Mouse (Mus musculus) cerebellum, adult 9-10 months (tissue): Measurements from ENCODE around the gene Atcay.

Source experiments
- DNase-seq: peaks from one replicate; pipeline ENCODE4 v3.0.0; 2022

Gene Atcay

DNA sequence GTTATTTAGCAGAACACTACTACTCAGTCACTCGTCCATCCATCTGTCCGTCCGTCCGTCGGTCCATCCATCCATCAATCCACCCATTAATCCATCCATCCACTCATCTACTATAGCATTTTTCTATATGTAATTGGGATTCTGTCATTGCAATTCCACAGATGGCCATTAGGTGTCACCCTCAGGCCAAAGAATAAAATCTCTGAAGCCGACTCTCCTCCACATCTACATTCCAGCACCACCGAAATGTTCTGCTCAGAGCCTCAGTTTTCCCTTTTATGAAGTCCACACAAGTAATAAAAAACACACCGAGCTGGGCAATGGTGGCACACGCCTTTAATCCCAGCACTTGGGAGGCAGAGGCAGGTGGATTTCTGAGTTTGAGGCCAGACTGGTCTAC is 32.4 kb downstream of the Atcay start:
- DNase-seq: peak; percentile 85

DNA sequence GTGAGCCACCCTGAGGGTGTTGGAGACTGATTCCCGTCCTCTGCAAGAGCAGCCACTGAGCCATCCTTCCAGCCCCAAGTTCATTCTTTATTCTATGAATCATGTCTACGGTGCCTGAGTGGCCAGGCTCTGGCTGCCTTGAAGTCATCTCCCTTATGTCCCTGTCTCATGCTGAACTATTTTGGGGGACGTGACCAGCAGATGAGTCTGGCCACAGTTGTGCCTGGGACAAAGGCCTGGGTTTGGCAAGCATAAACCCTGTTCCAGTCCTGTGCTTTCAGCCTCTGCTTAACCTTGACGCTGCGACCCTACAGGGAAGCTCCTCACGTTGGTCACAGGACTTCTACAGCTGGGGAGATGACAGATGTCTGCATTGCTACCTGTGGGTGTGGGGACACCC is 33.3 kb downstream of the Atcay start:
- no peak for DNase-seq

DNA sequence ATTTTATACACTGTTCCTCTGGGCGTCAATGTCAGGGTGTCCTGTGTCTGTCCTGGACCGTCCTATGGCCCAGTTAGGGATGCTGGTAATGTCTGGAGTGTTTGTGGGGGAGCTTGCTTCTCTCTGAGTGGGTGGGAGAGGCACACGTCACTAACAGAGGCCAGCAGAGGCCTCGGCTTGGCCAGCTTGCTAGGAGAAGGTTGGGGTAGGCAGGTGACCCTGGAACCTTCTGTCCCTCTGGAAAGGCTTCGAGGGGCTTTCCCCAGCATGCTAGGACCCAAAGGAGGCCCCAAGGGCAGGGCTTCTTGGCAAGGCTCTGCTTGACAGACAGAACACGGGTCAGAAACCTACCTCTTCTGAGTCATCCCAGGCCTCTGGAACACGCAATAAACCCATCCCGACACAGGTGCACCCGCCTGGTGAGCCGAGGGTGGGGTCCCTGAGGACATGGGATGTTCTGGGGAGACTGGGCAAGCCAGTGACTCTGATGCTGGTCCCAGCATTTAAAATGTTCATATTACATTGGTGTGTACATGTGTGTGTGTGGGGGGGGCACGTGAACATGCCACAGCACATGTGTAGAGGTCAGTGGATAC is 34.1 kb downstream of the Atcay start:
- DNase-seq: no peak

DNA sequence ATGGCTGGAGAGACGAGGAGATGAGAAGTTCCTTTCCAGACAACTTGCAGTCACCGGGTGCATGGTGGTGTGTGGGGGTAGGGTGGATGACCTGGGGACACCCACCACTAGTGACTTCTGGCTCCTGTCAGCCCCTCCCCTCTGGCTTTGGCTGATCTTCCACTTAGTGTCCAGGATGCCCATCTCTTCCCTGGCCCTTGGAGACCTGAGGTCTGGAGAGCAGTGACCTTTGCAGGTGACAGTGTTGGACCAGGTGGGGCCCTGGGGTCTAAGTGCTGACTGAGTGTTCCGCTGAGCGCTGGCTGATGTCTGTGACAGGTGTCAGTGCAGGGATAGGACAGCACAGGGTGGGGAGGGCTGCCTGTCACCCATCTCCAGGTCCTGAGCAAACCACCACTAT is 35.3 kb downstream of the Atcay start:
- peak; percentile 43 for DNase-seq

DNA sequence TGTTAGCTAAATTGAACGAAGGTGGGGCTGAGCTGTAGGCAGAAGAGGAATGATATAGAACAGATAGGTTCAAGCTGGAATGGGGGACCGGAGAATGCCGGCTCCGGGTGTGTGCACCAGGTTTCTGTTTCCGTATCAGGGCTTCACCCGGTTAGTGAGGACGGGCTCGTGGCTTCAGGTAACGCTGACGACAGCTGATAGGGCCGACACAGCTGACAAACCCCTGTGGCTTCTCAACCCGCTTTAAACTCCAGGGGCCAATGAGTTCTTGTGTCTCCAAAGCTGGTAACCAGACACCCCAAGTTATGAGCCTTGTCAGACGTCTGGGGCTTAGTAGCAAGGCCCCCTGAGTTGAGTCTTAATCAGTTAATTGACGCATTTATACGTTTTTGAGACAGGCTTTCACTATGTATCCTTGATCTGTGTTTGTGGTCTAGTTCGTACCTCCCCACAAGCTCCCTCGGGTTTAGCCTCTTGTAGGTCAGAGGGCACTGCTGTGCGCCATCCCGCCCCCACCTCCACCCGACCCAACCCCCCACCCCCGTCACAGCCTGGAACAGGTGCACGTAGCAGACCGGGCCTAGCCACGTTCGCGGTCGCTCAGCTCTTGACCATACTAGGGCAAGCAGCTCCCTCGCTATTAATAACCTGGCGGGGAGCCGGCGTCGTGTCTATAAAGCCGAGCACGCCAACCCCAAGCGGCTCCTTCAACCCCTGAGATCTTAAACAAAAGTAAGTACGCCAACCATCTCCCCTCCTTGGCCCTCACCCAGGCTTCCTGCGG is 36.5 kb downstream of the Atcay start:
- DNase-seq: peak; percentile 40

DNA sequence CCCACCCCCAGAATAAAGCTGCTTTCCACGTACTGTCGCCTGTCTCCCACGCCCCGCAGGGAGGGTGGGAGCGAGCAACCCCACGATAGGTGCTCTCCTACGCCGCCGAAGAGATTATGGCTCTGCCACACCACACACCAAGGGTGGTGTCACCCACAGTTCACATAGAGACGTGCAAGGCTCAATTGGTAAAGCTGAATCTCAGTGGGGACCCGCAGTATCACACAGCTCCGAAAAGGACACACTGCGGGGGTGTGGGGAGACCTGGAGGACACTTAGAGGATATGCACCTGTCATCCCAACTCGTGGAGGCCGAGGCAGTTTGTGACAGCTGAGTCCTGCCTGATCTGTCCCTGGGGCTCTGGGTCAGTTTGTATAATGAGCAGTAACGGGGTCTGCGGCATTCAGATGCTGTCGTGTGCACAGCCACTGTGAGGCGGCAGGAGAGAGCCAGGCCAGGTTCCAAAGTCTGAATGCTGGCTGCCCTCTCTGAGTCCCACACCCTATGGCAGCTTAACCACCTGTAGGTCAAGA is 37.6 kb downstream of the Atcay start:
- peak; percentile 76 for DNase-seq

DNA sequence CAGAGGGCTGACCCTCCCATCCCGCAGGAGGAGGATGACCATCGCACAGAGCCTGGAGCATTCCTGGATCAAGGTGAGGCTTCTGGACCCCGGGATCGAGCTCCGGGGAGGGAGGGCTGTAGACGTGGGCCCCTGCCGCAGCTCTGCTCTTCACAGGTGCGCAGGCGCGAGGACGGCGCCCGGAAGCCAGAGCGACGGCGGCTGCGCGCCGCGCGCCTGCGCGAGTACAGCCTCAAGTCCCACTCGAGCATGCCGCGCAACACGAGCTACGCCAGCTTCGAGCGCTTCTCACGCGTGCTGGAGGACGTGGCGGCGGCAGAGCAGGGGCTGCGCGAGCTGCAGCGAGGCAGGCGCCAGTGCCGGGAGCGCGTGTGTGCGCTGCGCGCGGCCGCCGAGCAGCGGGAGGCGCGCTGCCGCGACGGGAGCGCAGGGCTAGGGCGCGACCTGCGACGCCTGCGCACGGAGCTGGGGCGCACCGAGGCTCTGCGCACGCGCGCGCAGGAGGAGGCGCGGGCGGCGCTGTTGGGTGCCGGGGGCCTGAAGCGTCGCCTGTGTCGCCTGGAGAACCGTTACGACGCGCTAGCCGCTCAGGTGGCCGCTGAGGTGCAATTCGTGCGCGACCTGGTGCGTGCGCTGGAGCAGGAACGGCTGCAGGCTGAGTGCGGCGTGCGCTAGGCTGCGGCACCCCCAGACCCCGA is 38.2 kb downstream of the Atcay start:
- peak; percentile 87 for DNase-seq

DNA sequence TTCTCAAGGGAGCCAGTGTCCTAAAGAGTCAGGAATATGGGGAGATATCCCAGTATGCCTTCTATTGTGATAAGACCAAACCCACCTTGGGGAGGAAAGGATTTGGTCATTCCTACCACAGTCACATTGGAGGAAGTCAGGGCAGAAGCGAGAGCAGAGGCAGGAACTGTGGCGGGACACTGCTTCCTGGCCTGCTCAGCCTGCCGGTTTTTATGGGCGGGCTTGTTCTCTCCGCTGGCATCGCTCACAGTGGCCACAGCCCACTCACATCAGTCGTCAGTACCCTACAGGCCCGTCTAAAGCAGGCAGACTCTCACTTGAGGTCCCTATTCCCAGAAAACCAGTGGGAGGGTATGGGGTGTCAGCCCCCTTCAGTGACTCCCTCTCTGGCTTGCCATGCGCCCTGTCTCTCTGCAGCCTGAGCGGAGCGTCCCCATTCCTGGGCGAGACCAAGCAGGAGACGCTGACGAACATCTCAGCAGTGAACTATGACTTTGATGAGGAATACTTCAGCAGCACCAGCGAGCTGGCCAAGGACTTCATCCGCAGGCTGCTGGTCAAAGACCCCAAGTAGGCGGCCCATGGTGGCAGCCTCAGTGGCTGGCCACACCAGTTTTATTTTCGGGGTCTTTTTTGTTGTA is 39.2 kb downstream of the Atcay start:
- DNase-seq: peak; percentile 55

DNA sequence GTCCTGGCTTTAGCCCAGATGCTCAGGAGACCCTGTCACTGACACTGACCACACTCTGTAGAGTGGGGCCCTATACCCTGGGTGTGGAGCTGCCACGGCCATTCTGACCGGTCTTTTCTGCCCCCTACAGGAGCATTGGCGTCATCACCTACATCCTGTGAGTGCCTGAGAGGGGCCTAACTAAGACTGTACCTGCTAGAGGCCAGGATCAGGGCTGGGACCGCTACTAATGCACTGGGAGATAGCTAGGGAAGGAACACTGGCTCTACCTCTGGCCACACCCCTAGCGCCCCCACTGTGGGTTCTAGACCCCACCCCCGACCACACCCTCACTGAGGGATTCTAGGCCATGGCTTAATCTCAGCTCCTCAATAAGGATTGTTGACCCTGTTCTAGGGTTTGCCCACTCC is 39.7 kb downstream of the Atcay start:
- peak; percentile 54 for DNase-seq

DNA sequence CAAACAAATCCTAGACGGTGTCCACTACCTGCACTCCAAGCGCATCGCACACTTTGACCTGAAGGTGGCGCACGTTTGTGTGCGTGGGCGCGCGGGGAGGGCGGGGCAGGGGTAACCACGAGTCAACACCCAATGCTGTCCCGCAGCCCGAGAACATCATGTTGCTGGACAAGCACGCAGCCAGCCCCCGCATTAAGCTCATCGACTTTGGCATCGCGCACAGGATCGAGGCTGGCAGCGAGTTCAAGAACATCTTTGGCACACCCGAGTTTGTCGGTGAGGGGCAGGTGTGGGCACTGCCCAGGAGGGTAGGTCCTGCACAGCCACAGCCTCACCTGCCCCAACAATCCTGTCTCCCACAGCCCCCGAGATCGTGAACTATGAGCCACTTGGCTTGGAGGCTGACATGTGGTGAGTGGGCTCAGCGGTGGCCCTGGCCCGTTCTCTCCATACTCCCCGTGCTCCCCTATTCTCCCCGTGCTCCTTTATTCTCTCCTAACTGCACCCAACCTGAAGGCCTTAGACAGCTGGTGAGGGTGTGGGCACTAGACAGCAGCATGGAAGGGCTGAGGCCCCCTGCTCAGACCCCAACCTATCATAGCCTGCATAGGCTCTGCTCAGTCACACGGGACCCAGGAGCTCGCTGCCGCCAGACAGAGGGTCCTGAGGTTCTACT is 40.3 kb downstream of the Atcay start:
- peak; percentile 61 for DNase-seq

DNA sequence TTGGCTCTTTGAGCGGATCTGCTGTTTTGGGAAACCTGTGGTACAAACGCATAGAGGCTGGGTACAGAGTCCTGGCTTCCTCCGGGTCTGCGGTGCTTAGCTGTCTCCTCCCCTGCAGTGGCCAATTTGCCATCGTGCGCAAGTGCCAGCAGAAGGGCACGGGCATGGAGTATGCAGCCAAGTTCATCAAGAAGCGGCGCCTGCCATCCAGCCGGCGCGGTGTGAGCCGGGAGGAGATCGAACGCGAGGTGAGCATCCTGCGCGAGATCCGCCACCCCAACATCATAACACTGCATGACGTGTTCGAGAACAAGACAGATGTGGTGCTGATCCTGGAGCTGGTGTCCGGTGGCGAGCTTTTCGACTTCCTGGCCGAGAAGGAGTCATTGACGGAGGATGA is 40.8 kb downstream of the Atcay start:
- DNase-seq: peak; percentile 38

DNA sequence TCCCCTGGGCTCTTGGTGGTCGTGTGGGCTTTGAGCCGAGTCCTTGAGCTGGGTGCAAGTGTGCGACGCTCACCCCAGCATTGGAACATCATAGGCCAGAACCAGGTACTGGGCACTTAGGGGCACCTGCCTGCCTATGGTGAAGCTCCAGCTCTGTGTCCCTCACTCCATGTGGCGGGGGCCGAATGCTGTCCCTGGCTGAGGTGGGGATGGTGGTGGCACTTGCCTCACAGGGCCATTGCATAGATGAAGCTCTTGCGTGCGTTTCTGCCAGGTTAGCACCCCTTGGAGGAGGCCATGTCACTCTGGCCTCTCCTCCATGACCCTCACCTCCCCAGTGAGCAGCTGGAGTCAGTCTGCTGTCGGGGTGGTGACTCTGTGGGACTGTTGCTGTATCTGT is 43.5 kb downstream of the Atcay start:
- DNase-seq: no peak

DNA sequence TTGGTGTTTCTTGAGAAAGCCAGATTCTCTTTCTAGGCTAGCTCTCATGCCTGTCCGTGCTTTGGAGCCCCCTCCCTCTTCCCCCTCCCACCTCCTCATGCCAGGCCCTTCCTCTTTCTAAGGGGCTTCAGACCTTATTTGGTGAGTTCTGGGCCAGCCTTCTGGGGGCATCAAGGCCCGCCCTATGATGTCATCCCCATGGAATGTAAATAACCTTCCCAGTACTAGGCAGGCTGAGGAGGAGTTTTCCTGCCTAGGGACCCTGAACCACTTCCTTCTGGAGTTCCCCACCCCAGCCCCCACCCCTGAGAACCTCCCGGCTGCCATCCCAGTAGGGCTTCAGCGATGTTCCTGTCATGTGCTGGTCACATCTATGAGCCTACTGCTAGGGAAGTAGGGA is 45.9 kb downstream of the Atcay start:
- no peak for DNase-seq

DNA sequence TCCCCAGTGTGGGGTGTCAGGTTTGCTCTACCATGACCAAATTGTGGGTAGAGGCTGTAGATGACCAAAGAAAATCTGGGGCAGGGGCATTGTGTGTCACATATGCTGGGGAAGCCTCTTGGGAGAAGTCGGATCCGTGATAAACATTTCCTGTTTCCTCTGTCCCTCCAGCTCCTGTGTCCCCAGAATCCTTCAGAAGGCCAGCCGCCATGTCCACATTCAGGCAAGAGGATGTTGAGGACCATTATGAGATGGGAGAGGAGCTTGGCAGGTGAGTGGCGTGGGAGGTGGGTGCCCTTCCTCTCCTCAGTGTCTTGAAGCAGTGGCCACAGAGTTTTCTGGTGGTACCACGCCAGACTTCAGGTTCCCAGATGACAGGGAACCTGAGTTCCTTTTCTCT is 46.8 kb downstream of the Atcay start, which contains the start of gene 4930442H23Rik:
TSS of gene 4930442H23Rik (minus strand) at position 45 of the 400 bp plus-strand sequence.
- DNase-seq: peak; percentile 47

DNA sequence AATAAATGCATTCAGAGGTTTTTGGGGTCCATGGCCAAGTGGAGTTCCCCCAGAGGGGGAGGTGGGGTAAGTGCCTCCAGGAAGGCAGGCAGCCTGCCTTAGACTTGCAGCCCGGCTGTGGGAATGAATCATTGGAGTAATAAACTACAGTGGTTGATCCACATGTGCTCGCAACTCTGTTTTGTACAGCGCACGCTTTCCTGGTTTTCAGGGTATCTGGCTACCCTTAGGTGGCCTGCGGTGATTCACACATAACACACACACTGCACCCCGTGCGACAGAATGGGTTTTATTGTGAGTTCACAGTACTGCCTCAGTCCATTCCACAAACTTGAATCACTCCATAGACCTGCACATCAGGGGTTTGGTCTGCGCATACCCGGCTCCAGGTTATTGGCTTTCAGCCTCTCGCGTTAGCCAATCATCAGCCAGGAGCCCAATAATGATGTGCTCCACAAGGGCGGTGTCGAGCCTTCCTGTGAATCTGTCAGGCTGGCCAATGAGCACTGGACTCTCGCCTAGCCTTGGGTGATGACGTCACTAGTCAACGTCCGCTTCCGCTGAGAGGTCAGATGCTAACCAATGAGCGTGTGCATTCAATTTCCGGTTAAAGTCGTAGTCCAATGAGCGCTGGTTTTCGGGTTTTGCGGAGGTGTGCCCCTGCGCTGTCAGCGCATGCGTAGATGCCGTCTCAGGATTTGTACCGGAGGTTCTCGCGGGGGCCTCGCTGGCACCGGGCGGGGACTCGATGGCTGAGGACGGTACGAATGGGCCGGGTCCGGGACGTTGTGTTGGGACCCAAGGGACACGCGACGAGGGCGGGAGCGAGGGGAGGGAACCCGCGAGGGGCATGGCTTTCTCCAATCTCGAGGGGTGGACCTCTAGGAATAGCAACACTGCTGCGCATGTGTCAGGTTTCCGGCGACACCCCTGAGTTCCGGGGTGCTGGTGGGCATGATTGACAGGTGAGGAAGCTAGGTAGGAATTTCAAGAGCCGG is 48.0 kb downstream of the Atcay start, which contains the start of gene Dapk3:
TSS of gene Dapk3 (plus strand) at position 670 of the 998 bp plus-strand sequence.
- DNase-seq: peak; percentile 99

DNA sequence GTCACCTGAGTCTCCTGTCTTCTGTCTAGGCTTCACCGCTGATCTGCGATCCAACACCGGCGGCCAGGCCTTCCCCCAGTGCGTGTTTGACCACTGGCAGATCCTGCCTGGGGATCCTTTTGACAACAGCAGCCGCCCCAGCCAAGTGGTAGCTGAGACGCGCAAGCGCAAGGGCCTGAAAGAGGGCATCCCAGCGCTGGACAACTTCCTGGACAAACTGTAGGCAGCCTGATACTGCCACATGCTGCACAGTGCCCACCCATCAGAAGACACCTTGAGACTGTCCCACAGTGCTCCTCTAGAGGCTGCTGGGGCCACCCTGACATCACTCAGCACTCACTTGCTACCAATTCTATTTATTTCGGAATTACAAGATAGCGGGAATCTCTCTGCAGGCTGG is 48.8 kb downstream of the Atcay start:
- DNase-seq: peak; percentile 55

DNA sequence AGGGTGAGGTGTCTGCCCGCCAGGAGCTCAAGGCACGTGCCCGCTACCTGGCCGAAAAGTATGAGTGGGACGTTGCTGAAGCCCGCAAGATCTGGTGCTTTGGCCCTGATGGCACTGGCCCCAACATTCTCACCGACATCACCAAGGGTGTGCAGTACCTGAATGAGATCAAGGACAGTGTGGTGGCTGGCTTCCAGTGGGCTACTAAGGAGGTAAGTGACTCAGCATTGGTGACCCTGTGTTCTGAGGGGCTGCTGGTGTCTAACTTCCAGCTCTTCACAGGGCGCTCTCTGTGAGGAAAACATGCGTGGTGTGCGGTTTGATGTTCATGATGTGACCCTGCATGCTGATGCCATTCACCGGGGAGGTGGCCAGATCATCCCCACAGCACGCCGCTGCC is 49.7 kb downstream of the Atcay start:
- peak; percentile 52 for DNase-seq

DNA sequence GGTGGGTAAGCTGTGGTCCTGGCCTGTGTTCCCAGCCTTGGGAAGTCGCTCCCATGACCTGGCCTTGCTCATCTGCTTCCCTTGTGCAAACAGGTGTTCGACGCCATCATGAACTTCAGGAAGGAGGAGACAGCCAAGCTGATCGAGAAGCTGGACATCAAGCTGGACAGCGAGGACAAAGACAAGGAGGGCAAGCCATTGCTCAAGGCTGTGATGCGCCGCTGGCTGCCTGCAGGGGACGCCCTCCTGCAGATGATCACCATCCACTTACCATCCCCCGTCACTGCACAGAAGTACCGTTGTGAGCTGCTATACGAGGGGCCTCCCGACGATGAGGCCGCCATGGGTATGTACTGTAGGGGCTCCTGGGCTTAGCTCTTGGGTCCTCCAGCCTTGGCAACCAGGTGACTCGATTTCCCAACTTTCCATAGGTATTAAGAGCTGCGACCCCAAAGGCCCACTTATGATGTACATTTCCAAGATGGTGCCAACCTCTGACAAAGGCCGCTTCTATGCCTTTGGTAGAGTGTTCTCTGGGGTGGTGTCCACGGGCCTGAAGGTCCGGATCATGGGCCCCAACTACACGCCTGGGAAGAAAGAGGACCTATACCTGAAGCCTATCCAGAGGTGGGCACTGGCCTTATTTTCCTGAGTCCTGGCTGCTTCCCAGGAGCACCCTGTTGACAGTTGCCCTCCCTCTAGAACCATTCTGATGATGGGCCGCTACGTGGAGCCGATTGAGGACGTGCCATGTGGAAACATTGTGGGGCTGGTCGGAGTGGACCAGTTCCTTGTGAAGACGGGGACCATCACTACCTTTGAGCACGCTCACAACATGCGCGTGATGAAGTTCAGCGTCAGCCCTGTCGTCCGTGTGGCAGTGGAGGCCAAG is 50.9 kb downstream of the Atcay start:
- peak; percentile 56 for DNase-seq

DNA sequence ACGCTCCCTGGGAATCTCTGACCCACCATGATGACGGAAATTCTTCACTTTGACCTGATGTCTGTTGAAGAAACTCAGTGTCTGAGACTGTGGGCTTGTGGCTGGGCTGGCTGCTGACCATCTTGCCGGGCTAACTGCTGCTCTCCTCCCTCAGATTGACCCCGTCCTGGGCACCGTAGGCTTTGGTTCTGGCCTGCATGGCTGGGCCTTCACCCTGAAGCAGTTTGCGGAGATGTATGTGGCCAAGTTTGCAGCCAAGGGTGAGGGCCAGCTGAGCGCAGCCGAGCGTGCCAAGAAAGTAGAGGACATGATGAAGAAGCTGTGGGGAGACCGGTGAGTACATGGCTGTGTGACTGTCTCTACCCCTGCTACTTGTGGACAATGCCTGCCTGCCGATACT is 51.7 kb downstream of the Atcay start:
- no peak for DNase-seq
